Mouse (Mus musculus) myocyte (in vitro differentiated cells): ENCODE measurements at regions not wholly inside any gene's neighbourhood (a gene's known extent, or its start where the extent isn't known, plus 50 kb on each side); places are given as distances from the start of the nearest gene placed in this dataset.

ENCODE experiments used
- CEBPB ChIP-seq: IDR thresholded peaks from 2 replicates; pipeline ENCODE4 v1.6.1; 2011; ENCODE audit warnings: mild to moderate bottlenecking, moderate library complexity; ENCODE audit not compliant: poor library complexity, insufficient read depth, severe bottlenecking
- MYOD1 ChIP-seq, 3 experiments: IDR thresholded peaks; one replicate each; pipeline ENCODE4 v1.6.1; 2011; ENCODE audit warnings: control low read depth in 2 of 3, low read depth in 2 of 3, mild to moderate bottlenecking in 2 of 3, moderate library complexity in 1 of 3; ENCODE audit not compliant: insufficient read length in 2 of 3, control insufficient read depth in 1 of 3
- POLR2A ChIP-seq: IDR thresholded peaks from one replicate; pipeline ENCODE4 v1.6.1; 2011; ENCODE audit warnings: low read depth, mild to moderate bottlenecking, control low read depth, moderate library complexity; ENCODE audit not compliant: insufficient read length
- REST ChIP-seq: IDR thresholded peaks from one replicate; pipeline ENCODE4 v1.6.1; 2011; ENCODE audit warnings: mild to moderate bottlenecking, control low read depth, moderate library complexity; ENCODE audit not compliant: insufficient read depth, insufficient read length

DNA sequence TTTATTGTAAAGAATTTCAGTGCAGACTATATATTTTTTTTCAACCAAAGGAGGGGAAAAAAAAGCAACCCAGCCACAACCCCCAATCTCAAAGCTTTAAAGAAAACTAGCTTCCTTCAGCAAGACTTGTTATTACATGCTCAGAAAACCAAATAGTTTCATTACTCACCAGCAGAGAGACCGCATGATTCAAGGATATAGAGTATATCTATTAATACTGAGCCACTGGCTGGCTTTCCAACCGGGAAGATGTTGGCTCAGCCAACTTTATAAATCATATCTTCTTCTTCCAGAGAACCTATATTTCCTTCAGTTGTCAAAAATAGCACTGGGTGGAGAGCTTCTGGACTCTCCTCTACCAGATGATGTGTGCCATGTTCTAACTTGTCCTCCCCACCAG lies 133.2 kb downstream of the Trim33 start:
- TF ChIP-seq POLR2A = no peak
- TF ChIP-seq MYOD1 (IDR thresholded peaks at IDR 0.05; ENCODE audit: control insufficient read depth in 1 of 3, insufficient read length in 2 of 3, low read depth in 2 of 3) = no peak
- no peak for TF ChIP-seq REST
- TF ChIP-seq CEBPB = no peak
